Mouse (Mus musculus): ENCODE results near the gene Cd300ld3. TPM values are rescaled to one million over a fixed set of nuclear protein-coding genes. Genes with fewer than 3 reads are reported as not detected.

Gene Cd300ld3
- total RNA-seq (2021), result 1 to 10 TPM; 1.2 to 3.7 TPM
- long read RNA-seq, experiment 1, result 0 reads
- long read RNA-seq, experiment 2, result 0 reads

- DNase-seq, result no peak
These were observed at the start of gene Cd300ld3 for GRCm38 (mm10) chr11:115048259-115048658. Gene Cd300ld3, minus strand, starts transcription at chr11:115048409.

GRCm38 (mm10) chr11:115092140-115092539, 43.9 kb upstream of the Cd300ld3 start:
- no peak for DNase-seq

GRCm38 (mm10) chr11:115091362-115091901, 43.2 kb upstream of the Cd300ld3 start, which contains the start of gene Rab37:
Gene Rab37, plus strand, starts transcription at chr11:115091431.
- DNase-seq, result no peak

GRCm38 (mm10) chr11:115089853-115090252, 41.6 kb upstream of the Cd300ld3 start:
- no peak for DNase-seq

- DNase-seq, result no peak
These were observed 38.0 kb upstream of the Cd300ld3 start for GRCm38 (mm10) chr11:115086213-115086612.

- DNase-seq, result no peak
These were observed 36.9 kb upstream of the Cd300ld3 start for GRCm38 (mm10) chr11:115085064-115085463.

- DNase-seq, result no peak
These were observed 36.4 kb upstream of the Cd300ld3 start for GRCm38 (mm10) chr11:115084595-115084994.

GRCm38 (mm10) chr11:115083376-115084139, 35.3 kb upstream of the Cd300ld3 start:
- DNase-seq, result no peak

GRCm38 (mm10) chr11:115082196-115082595, 34.0 kb upstream of the Cd300ld3 start:
- DNase-seq, result no peak

GRCm38 (mm10) chr11:115081373-115081772, 33.2 kb upstream of the Cd300ld3 start:
- no peak for DNase-seq

- DNase-seq, result no peak
These were observed 32.7 kb upstream of the Cd300ld3 start for GRCm38 (mm10) chr11:115080886-115081285.

GRCm38 (mm10) chr11:115078680-115079079, 30.5 kb upstream of the Cd300ld3 start:
- DNase-seq, result no peak

- no peak for DNase-seq
These were observed 29.2 kb upstream of the Cd300ld3 start for GRCm38 (mm10) chr11:115077436-115077835.

- no peak for DNase-seq
These were observed 27.6 kb upstream of the Cd300ld3 start for GRCm38 (mm10) chr11:115075859-115076258.

GRCm38 (mm10) chr11:115075407-115075806, 27.2 kb upstream of the Cd300ld3 start:
- no peak for DNase-seq

GRCm38 (mm10) chr11:115073002-115073401, 24.8 kb upstream of the Cd300ld3 start:
- DNase-seq, result no peak

GRCm38 (mm10) chr11:115071631-115072294, 23.6 kb upstream of the Cd300ld3 start:
- peak; percentile 59 for DNase-seq

GRCm38 (mm10) chr11:115071015-115071551, 22.9 kb upstream of the Cd300ld3 start:
- no peak for DNase-seq

GRCm38 (mm10) chr11:115066768-115067167, 18.6 kb upstream of the Cd300ld3 start:
- no peak for DNase-seq

- no peak for DNase-seq
These were observed 13.9 kb upstream of the Cd300ld3 start, which contains the start of gene Cd300e for GRCm38 (mm10) chr11:115062077-115062476. Gene Cd300e, minus strand, starts transcription at chr11:115062177.

GRCm38 (mm10) chr11:115059797-115060196, 11.6 kb upstream of the Cd300ld3 start:
- DNase-seq, result no peak

- no peak for DNase-seq
These were observed 10.5 kb upstream of the Cd300ld3 start for GRCm38 (mm10) chr11:115058701-115059100.

GRCm38 (mm10) chr11:115054537-115054936, 6.3 kb upstream of the Cd300ld3 start:
- DNase-seq, result no peak
